Comparison of ENCODE assay signal across 9 mouse cellular contexts in genomic region chr6:144074826-144075225, GRCm38 (mm10).
DNase-seq lines count a peak whose midpoint lies in the region; ATAC-seq lines count a peak whose summit lies in the region.
"Had no signal": no experiment of that assay in that cellular context is flagged by ENCODE, and none has a peak within 500 bp of the region (broad histone marks: within the 10 kb centered on the region; RNA-seq: fewer than 3 reads in every experiment).

No protein-coding gene starts in this region.

- 0 out of 2 replicates have a peak overlapping the region, but pooled peaks have one; percentile 1 for H3K4me3 ChIP-seq in embryonic facial prominence, embryonic 15.5 days (replicated peaks)
- H3K4me3 ChIP-seq: megakaryocyte, embryonic 14.5 days had no signal

- H3K27me3 ChIP-seq in embryonic facial prominence, embryonic 15.5 days, result no peaks in the 10 kb centered on the region

- peak; percentile 88 for ATAC-seq in embryonic facial prominence, embryonic 15.5 days (ENCODE audit: insufficient number of reproducible peaks, low FRiP score, low TSS enrichment, low read depth)

- no peaks in the 10 kb centered on the region for H3K36me3 ChIP-seq in embryonic facial prominence, embryonic 15.5 days

- 0 out of 2 replicates have a peak, but pooled peaks cover 7% of the 10 kb centered on the region for H3K4me1 ChIP-seq in embryonic facial prominence, embryonic 15.5 days
- H3K4me1 ChIP-seq: megakaryocyte, embryonic 14.5 days had no signal

- H3K9ac ChIP-seq in embryonic facial prominence, embryonic 15.5 days, result no peak overlapping the region

- H3K27ac ChIP-seq in embryonic facial prominence, embryonic 15.5 days (replicated peaks), result peak overlapping the region; percentile 48; the same call in 1 of the 2 replicates

- no peaks in the 10 kb centered on the region for H3K9me3 ChIP-seq in embryonic facial prominence, embryonic 15.5 days (replicated peaks)
- H3K9me3 ChIP-seq: megakaryocyte, embryonic 14.5 days had no signal

- intact Hi-C loops in gastrocnemius, postnatal 36 days (cut with DNase I), result no loop called here

- H3K4me2 ChIP-seq in embryonic facial prominence, embryonic 15.5 days (replicated peaks), result peak overlapping the region; percentile 22

- peak; percentile 16 for DNase-seq in gastrocnemius, adult 18-20 months (ENCODE audit: low spot score)
- DNase-seq in gastrocnemius, postnatal 36 days, result no peak
- DNase-seq in 416B (ENCODE audit: low read depth), result peak; percentile 30
- DNase-seq in hindlimb bud, embryonic 11.5 days (ENCODE audit: extremely low spot score, low read depth, low spot score), result peak; percentile 20
- DNase-seq in mesoderm, embryonic 11.5 days (ENCODE audit: low read depth, low spot score), result peak; percentile 31
- no peak for DNase-seq in cerebellum, adult 11-12 months
- no peak for DNase-seq in kidney, adult 11 months

- 15% methylated on average over 9 of the region's 9 CpGs for WGBS in embryonic facial prominence, embryonic 15.5 days

Comparison
In these comparisons a context has a peak if more than half of its experiments do, and no peak if none do; other contexts are left out.
1. DNase-seq: peak in gastrocnemius, adult 18-20 months (single experiment), 416B (single experiment), hindlimb bud, embryonic 11.5 days (single experiment) and mesoderm, embryonic 11.5 days (single experiment); none in gastrocnemius, postnatal 36 days (0 of 2), cerebellum, adult 11-12 months (single experiment) and kidney, adult 11 months (single experiment).